8 mouse cellular contexts compared by ENCODE assay signal in the genomic region with DNA sequence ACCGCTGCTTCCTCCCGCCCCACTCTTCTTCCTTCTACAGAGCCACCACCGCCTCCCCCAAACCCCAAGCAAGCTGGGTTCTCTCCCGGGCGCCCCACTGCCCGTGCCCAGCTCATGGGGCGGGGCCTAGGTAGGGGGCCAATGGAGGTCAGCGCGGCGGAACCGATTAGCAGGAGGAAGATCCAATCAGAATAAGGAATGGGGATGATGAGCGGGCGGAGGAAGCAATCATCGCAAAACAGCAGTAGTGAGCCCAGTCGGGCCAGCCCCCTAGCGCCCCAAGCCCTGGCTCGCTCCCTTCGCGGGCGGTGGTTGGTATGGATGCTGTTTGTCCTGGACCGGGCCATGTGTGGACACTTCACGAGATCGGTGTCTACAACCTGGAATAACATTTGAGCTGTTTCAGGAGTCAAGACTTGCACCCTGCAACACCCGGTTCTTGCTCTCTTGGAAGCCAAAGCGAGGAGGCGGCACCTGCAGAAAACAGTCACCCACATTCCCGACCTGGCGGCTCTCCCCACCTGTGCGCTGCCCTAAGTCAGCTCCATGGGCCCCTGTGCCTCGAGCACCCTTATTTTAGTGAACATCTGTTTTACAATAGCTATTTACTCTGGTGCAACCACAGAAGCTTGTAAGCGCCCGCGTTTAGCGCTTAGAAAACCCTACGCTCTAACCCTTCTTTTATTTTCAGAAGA. TPM values are rescaled to one million over a fixed set of nuclear protein-coding genes. Genes with fewer than 3 reads are reported as not detected.
DNase-seq lines count a peak whose midpoint lies in the region; ATAC-seq and TF ChIP-seq lines count a peak whose summit lies in the region.

Frmd5 (minus strand) TSS at position 129 of the 695 bp plus-strand sequence.

- H3K4me2 ChIP-seq in embryonic facial prominence, embryonic 12.5 days (replicated peaks) = peak within 1 kb of the TSS; percentile 86
- H3K4me2 ChIP-seq in intestine, postnatal 0 days (replicated peaks; ENCODE audit: low read depth) = peak within 1 kb of the TSS; percentile 98
- peak within 1 kb of the TSS; percentile 95 for H3K4me2 ChIP-seq in midbrain, embryonic 11.5 days

- H3K27ac ChIP-seq in embryonic facial prominence, embryonic 12.5 days = peak within 1 kb of the TSS; percentile 32; the same call in 1 of the 2 replicates
- H3K27ac ChIP-seq in intestine, postnatal 0 days (ENCODE audit: low read depth, low read length) = no peak within 1 kb of the TSS
- H3K27ac ChIP-seq in midbrain, embryonic 11.5 days (ENCODE audit: low read depth, low read length) = peak within 1 kb of the TSS; percentile 68

- peak within 1 kb of the TSS; percentile 43 for H3K9ac ChIP-seq in embryonic facial prominence, embryonic 12.5 days
- 0 out of 2 replicates have a peak within 1 kb of the TSS, but pooled peaks have one; percentile 26 for H3K9ac ChIP-seq in intestine, postnatal 0 days (ENCODE audit: low read depth, low read length)
- peak within 1 kb of the TSS; percentile 92 for H3K9ac ChIP-seq in midbrain, embryonic 11.5 days (ENCODE audit: low read length)

- peaks cover 37% of the 10 kb centered on the region for H3K27me3 ChIP-seq in embryonic facial prominence, embryonic 12.5 days
- peaks cover 25% of the 10 kb centered on the region; the same call in 1 of the 2 replicates for H3K27me3 ChIP-seq in intestine, postnatal 0 days (replicated peaks; ENCODE audit: control insufficient read depth, insufficient read depth, low read length)
- peaks cover 2% of the 10 kb centered on the region; the same call in 1 of the 2 replicates for H3K27me3 ChIP-seq in midbrain, embryonic 11.5 days (ENCODE audit: control insufficient read depth, insufficient read depth, low read length)

- intact Hi-C loops in left cerebral cortex, postnatal 36 days (cut with DNase I) = loop anchor here (5.0 kb wide), 1 partner anchor 95 kb away; no protein-coding TSS in a partner anchor

- H3K9me3 ChIP-seq in embryonic facial prominence, embryonic 12.5 days = no peaks in the 10 kb centered on the region
- H3K9me3 ChIP-seq in intestine, postnatal 0 days (ENCODE audit: control insufficient read depth) = no peaks in the 10 kb centered on the region
- H3K9me3 ChIP-seq in midbrain, embryonic 11.5 days (ENCODE audit: control insufficient read depth, low read length) = no peaks in the 10 kb centered on the region

- WGBS in embryonic facial prominence, embryonic 12.5 days = under 1% methylated on average over 35 of the region's 35 CpGs
- WGBS in intestine, postnatal 0 days = under 1% methylated on average over 35 of the region's 35 CpGs
- WGBS in midbrain, embryonic 11.5 days = 1% methylated on average over 35 of the region's 35 CpGs

- peak within 1 kb of the TSS; percentile 69 for H3K4me3 ChIP-seq in embryonic facial prominence, embryonic 12.5 days
- H3K4me3 ChIP-seq in intestine, postnatal 0 days (ENCODE audit: low read depth, low read length) = peak within 1 kb of the TSS; percentile 68
- H3K4me3 ChIP-seq in midbrain, embryonic 11.5 days (ENCODE audit: low read depth, low read length) = peak within 1 kb of the TSS; percentile 78

- peaks cover 5% of the 10 kb centered on the region; the same call in 1 of the 2 replicates for H3K4me1 ChIP-seq in embryonic facial prominence, embryonic 12.5 days
- 0 out of 2 replicates have a peak, but pooled peaks cover 5% of the 10 kb centered on the region for H3K4me1 ChIP-seq in intestine, postnatal 0 days (replicated peaks; ENCODE audit: control insufficient read depth, insufficient read depth, low read length)
- peaks cover 7% of the 10 kb centered on the region; the same call in 1 of the 2 replicates for H3K4me1 ChIP-seq in midbrain, embryonic 11.5 days (ENCODE audit: control insufficient read depth, insufficient read depth, low read length)

- H3K36me3 ChIP-seq in embryonic facial prominence, embryonic 12.5 days = no peaks in the 10 kb centered on the region
- no peaks in the 10 kb centered on the region for H3K36me3 ChIP-seq in intestine, postnatal 0 days (ENCODE audit: control insufficient read depth, insufficient read depth)
- no peaks in the 10 kb centered on the region for H3K36me3 ChIP-seq in midbrain, embryonic 11.5 days (ENCODE audit: control insufficient read depth, insufficient read depth, low read length)

- peak; percentile 96 for ATAC-seq in embryonic facial prominence, embryonic 12.5 days (ENCODE audit: insufficient number of reproducible peaks, insufficient read depth, low FRiP score, low TSS enrichment)
- peak; percentile 99 for ATAC-seq in granulocyte monocyte progenitor cell, adult 5-6 weeks (replicated peaks; ENCODE audit: poor library complexity, severe bottlenecking)
- ATAC-seq in intestine, postnatal 0 days = peak; percentile 97
- ATAC-seq in midbrain, embryonic 11.5 days (ENCODE audit: low FRiP score) = peak; percentile 98

- peak; percentile 26; the same call in 1 of the 2 replicates for TF ChIP-seq CTCF in intestine, postnatal 0 days (IDR thresholded peaks at IDR 0.05; ENCODE audit: low read depth)

- peak; percentile 93 to 94 for DNase-seq in adrenal gland, postnatal 36 days
- DNase-seq in left cerebral cortex, postnatal 36 days (ENCODE audit: low spot score in 2 of 2) = peak; percentile 93 to 94
- peak; percentile 98 for DNase-seq in midbrain, embryonic 11.5 days (ENCODE audit: low spot score, missing footprints)
- DNase-seq in right cerebral cortex, postnatal 4 days = peak; percentile 88
- peak; percentile 92 for DNase-seq in yolk sac, embryonic 10.5 days (ENCODE audit: low spot score)

RNA-seq across cellular contexts. Expression of gene Frmd5, which starts in this region (rescaled TPM):
- total RNA-seq in adrenal gland, postnatal 36 days (2021) = 100 to 1,000 TPM; 103 to 188 TPM
- polyA plus RNA-seq in embryonic facial prominence, embryonic 12.5 days (2016; fragmentation: Nextera tagmentation; extraction: Ambion mirVana) = 3.8 and 4.0 TPM in 2 replicates
- total RNA-seq in granulocyte monocyte progenitor cell, adult 5-6 weeks (2014; fragmentation: Nextera tagmentation) = not detected in 2 replicates
- not detected in 2 replicates for total RNA-seq in granulocyte monocyte progenitor cell, adult 5-6 weeks (2017)
- polyA plus RNA-seq in intestine, postnatal 0 days (2015; fragmentation: Nextera tagmentation; extraction: Ambion mirVana) = 0.50 and 0.61 TPM in 2 replicates
- 10 to 100 TPM; 49.4 to 55.2 TPM for total RNA-seq in left cerebral cortex, postnatal 36 days (2021)
- polyA plus RNA-seq in midbrain, embryonic 11.5 days (2014; fragmentation: Nextera tagmentation; extraction: Ambion mirVana) = 12.7 and 14.6 TPM in 2 replicates

Comparison
In these comparisons a context has a peak if more than half of its experiments do, and no peak if none do; other contexts are left out.
1. RNA of gene Frmd5 (total RNA-seq): 103 to 188 TPM in adrenal gland, postnatal 36 days and 49.4 to 55.2 TPM in left cerebral cortex, postnatal 36 days; not detected in granulocyte monocyte progenitor cell, adult 5-6 weeks; every median in the first group is over 10 times any median in the second.
2. Peak in ATAC-seq in granulocyte monocyte progenitor cell, adult 5-6 weeks; RNA of the gene not detected or under 1 TPM.
3. Peak in ATAC-seq, H3K4me3 ChIP-seq, H3K9ac ChIP-seq and H3K4me2 ChIP-seq in intestine, postnatal 0 days; RNA of the gene not detected or under 1 TPM.
4. H3K9ac ChIP-seq: peak in every context shown above with its lines; median percentile 92 in midbrain, embryonic 11.5 days; 43 in embryonic facial prominence, embryonic 12.5 days; 26 in intestine, postnatal 0 days.
5. Peak in every context shown above with its lines, with median percentiles within 50 percentile points of each other: DNase-seq, ATAC-seq, H3K4me2 ChIP-seq and H3K4me3 ChIP-seq.